Mouse (Mus musculus) G1E (cell line): ENCODE data around the gene Trhr2.

Source experiments
- CTCF ChIP-seq: IDR thresholded peaks from 2 replicates; pipeline ENCODE4 v1.5.1; 2012; ENCODE audit warnings: low read depth, low read length, inconsistent platforms, mixed read lengths
- TAL1 ChIP-seq: conservative IDR thresholded peaks from 2 replicates; pipeline ENCODE4 v1.6.1; 2012; ENCODE audit warnings: low read depth, low read length, inconsistent platforms, mixed read lengths

DNA sequence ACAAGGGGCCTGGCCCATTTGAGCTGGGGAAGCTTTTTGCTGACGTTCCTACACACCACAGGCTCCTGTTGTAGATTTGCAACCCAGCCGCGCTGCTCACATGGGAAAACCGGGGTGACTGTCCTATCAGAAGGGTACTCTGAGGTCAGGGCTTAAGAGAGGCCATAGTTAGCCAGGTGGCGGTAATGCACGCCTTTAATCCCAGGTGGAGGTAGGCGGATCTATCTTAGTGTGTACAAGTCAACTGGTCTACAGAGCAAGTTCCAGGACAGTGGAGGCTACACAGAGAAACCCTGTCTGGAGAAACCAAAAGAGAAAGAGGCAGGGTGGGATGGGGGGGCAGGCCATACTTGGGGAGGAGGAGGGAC is 40.9 kb downstream of the Trhr2 start:
- TF ChIP-seq CTCF, result no peak
- TF ChIP-seq TAL1, result no peak
